Mouse (Mus musculus): ENCODE data around the gene Ermp1. TPM values are rescaled to one million over a fixed set of nuclear protein-coding genes. Genes with fewer than 3 reads are reported as not detected.
A peak's percentile ranks its signal among the peaks of the same experiment; 100 is the strongest.

The Ermp1 gene
- polyA plus RNA-seq (2012; rRNA removed), result 14.7 and 18.9 TPM in 2 replicates

DNA sequence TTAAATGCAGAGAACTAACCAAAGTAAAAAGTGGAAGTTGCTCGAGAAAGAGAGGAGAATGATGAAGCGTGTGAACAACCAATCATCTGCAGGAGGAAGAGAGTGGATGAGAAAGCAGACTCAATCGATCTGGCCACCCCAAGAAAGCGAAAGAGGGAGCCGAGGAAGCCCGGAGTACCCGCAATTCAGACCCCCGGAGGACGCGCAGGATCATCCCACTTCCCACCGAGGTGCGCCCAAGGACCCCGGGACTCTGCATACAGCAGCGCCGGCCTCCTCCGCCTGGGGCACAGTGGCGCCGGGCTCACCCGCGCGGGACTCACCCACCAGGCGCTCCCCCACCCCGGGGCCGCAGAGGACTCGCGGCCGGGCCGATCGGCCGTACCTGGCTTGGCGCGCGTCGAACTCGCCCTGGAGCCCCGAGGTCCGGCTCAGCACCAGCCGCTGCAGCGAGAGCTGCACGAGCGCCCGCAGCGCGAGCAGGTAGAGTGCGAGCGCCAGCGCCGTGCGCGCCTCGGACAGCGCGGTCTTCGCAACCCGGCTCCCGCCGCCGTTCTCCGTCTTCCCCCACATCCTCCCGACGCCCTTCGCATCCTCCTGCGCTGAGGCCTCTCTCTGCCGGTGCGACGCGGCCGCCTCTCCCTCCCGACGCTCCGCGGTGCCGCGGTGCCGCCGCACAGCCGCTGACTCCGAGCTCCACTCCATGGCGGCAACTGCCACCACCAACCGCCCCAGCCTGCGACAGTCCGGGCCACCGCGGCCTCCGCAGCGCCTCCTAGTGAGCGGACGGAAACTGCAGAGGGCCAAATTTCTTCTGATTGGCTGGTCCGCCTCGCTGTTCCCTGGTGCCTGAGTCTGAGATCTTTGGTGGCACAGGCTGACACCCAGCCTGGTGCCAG, at the start of gene Ermp1:
Gene Ermp1 (minus strand): TSS at position 765 of the 899 bp plus-strand sequence.
- peak; percentile 79 for TF ChIP-seq POLR2A (IDR thresholded peaks at IDR 0.05; ENCODE audit: control insufficient read depth, low read depth, low read length)
- peak; percentile 79; the same call in 1 of the 2 replicates for TF ChIP-seq CTCF (IDR thresholded peaks at IDR 0.05; ENCODE audit: control insufficient read depth, insufficient read depth, insufficient replicate concordance, low read depth, low read length)
- no peaks in the 10 kb centered on the region; the same call in 1 of the 2 replicates for H3K36me3 ChIP-seq (ENCODE audit: control insufficient read depth, insufficient read depth, low read length)
- peak within 1 kb of the TSS; percentile 93 for H3K4me3 ChIP-seq (ENCODE audit: control insufficient read depth, low read depth, low read length)
- H3K27ac ChIP-seq (ENCODE audit: control insufficient read depth, insufficient read depth, low read depth, low read length), result peak within 1 kb of the TSS; percentile 89
- no peaks in the 10 kb centered on the region for H3K27me3 ChIP-seq (ENCODE audit: control insufficient read depth, insufficient read depth, low read length)
- H3K4me1 ChIP-seq (ENCODE audit: control insufficient read depth, insufficient read depth, low read length), result no peaks in the 10 kb centered on the region; the same call in 1 of the 2 replicates

DNA sequence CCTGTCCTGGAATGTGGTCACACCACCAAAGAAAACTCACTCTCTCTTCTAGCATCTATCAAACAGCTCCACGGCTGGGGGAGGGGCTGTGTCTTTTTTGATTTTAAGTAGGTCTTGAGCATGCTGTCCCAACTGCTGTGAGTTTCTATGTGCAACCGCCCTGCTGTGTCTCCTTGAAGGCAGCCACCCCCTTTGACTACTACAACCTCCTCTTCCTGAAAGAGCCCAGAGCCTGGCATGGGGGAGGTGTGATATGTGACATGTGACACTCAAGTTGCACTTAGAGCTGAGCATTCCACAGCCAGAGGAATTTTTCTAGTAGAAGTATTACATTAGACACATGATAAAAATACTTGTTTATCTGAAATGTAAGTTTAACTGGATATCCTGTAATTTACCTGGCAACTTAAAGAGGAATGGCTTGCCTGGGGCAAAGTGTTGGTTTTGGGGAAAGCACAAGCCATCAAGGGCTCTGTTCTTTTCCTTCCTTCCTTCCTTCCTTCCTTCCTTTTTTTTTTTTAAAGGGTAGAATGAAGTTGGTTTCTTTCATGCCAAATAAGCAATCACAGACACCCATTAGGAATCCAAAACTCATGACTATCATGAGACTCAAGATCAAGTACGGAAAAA, 49.1 kb upstream of the Ermp1 start, which contains the start of gene Mlana:
Gene Mlana (plus strand): TSS at position 580 of the 630 bp plus-strand sequence.
- Histone ChIP-seq H3K36me3 (ENCODE audit: control insufficient read depth, insufficient read depth, low read length) (no peaks in the 10 kb centered on the region), H3K4me1 (ENCODE audit: control insufficient read depth, insufficient read depth, low read length) (no peaks in the 10 kb centered on the region), H3K27ac (ENCODE audit: control insufficient read depth, insufficient read depth, low read depth, low read length) (no peak within 1 kb of the TSS), H3K27me3 (ENCODE audit: control insufficient read depth, insufficient read depth, low read length) (no peaks in the 10 kb centered on the region), H3K4me3 (ENCODE audit: control insufficient read depth, low read depth, low read length) (no peak within 1 kb of the TSS)
- TF ChIP-seq POLR2A (IDR thresholded peaks at IDR 0.05; ENCODE audit: control insufficient read depth, low read depth, low read length), result no peak
- TF ChIP-seq CTCF (IDR thresholded peaks at IDR 0.05; ENCODE audit: control insufficient read depth, insufficient read depth, insufficient replicate concordance, low read depth, low read length), result no peak

DNA sequence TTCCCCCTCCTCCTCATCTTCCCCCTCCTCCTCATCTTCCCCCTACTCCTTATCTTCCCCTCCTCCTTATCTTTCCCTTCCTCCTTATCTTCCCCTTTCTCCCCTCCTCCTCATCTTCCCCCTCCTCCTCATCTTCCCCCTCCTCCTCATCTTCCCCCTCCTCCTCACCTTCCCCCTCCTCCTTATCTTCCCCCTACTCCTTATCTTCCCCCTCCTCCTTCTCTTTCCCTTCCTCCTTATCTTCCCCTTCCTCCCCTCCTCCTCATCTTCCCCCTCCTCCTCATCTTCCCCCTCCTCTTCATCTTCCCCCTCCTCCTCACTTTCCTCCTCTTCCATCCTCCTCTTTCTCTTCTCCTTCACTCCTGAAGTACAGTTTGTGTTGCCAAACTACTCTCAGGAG, 48.6 kb upstream of the Ermp1 start:
- Histone ChIP-seq H3K27ac (ENCODE audit: control insufficient read depth, insufficient read depth, low read depth, low read length) (no peak overlapping the region), H3K4me1 (ENCODE audit: control insufficient read depth, insufficient read depth, low read length) (no peaks in the 10 kb centered on the region), H3K27me3 (ENCODE audit: control insufficient read depth, insufficient read depth, low read length) (no peaks in the 10 kb centered on the region), H3K36me3 (ENCODE audit: control insufficient read depth, insufficient read depth, low read length) (no peaks in the 10 kb centered on the region), H3K4me3 (ENCODE audit: control insufficient read depth, low read depth, low read length) (no peak overlapping the region)
- TF ChIP-seq CTCF (IDR thresholded peaks at IDR 0.05; ENCODE audit: control insufficient read depth, insufficient read depth, insufficient replicate concordance, low read depth, low read length), result no peak
- TF ChIP-seq POLR2A (IDR thresholded peaks at IDR 0.05; ENCODE audit: control insufficient read depth, low read depth, low read length), result no peak

DNA sequence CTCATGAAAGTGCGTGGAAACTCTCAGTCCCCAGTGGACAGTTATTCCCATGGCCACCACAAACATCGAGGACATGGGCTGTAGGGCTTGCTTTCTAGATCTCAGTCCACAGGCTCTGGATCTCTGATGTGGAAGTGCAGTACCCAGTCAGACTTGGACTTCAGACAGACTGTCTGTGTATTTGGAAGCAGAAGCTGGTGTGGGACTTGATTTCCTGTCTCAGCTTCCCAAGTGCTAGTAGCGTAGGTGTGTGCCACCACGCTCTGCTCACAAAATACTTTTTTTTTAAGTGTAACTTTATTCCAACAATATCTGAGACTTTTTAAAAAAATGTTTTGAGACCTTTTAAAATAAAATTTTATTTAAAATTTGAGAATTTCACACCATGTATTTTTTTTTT, 48.1 kb upstream of the Ermp1 start:
- no peak overlapping the region for H3K4me3 ChIP-seq (ENCODE audit: control insufficient read depth, low read depth, low read length)
- H3K4me1 ChIP-seq (ENCODE audit: control insufficient read depth, insufficient read depth, low read length), result no peaks in the 10 kb centered on the region
- H3K36me3 ChIP-seq (ENCODE audit: control insufficient read depth, insufficient read depth, low read length), result no peaks in the 10 kb centered on the region
- TF ChIP-seq POLR2A (IDR thresholded peaks at IDR 0.05; ENCODE audit: control insufficient read depth, low read depth, low read length) (no peak), CTCF (IDR thresholded peaks at IDR 0.05; ENCODE audit: control insufficient read depth, insufficient read depth, insufficient replicate concordance, low read depth, low read length) (no peak)
- no peak overlapping the region for H3K27ac ChIP-seq (ENCODE audit: control insufficient read depth, insufficient read depth, low read depth, low read length)
- no peaks in the 10 kb centered on the region for H3K27me3 ChIP-seq (ENCODE audit: control insufficient read depth, insufficient read depth, low read length)

DNA sequence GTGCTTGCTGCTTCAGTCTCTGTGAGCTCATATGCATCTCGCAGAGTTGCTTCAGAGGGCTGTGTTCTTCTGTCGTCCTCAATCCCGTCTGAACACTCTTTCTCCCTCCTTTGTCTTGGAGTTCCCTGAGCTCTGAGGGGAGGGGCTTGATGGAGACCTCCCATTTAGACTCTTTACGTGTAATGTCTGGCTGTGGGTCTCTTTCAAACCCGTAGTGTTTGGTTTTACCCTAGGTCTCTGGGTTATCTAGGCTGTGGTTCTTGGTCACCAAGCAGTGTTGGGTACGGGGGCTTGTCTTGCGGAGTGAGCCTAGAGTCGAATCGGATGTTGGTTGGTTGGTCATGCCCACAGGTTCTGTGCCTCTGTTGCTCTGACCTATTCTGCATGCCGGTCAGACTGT, 46.9 kb upstream of the Ermp1 start:
- no peaks in the 10 kb centered on the region for H3K4me1 ChIP-seq (ENCODE audit: control insufficient read depth, insufficient read depth, low read length)
- no peak overlapping the region for H3K4me3 ChIP-seq (ENCODE audit: control insufficient read depth, low read depth, low read length)
- no peaks in the 10 kb centered on the region for H3K27me3 ChIP-seq (ENCODE audit: control insufficient read depth, insufficient read depth, low read length)
- no peak for TF ChIP-seq CTCF (IDR thresholded peaks at IDR 0.05; ENCODE audit: control insufficient read depth, insufficient read depth, insufficient replicate concordance, low read depth, low read length)
- no peak for TF ChIP-seq POLR2A (IDR thresholded peaks at IDR 0.05; ENCODE audit: control insufficient read depth, low read depth, low read length)
- no peak overlapping the region for H3K27ac ChIP-seq (ENCODE audit: control insufficient read depth, insufficient read depth, low read depth, low read length)
- no peaks in the 10 kb centered on the region for H3K36me3 ChIP-seq (ENCODE audit: control insufficient read depth, insufficient read depth, low read length)

DNA sequence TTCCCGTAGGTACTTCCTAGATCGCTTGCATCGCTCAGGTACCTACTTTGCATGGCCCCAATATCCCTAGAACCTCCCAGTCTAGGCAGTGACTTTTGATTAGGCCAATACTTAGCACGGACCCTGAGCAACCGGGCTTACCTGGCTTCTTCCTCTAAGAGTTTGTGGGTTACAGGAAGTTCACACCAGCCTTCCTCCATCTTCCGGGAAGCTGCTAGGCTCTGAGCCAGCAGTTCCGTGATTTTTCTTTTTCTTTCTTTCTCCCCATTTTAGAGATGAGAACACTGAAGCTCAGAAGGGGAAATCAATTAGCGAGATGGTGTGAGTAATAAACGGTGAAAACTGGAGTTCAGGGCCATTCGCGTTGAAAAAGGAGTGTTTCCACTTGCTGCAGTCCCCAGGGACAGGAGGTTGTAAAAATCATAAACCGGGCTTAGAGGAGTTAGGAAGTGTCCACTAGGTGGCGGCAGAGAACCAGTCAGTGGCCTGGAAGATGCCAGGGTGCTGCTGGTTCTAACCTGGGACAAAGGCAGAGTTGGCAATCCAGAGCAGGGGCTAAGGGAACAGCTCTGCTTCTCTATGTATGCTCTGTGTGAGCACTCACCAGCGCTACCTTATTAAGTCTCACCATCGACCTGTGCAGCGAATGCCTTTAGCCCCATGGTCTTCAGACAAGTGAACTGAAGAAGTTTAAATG, 35.8 kb upstream of the Ermp1 start:
- Histone ChIP-seq H3K4me1 (ENCODE audit: control insufficient read depth, insufficient read depth, low read length) (no peaks in the 10 kb centered on the region; the same call in 1 of the 2 replicates), H3K4me3 (ENCODE audit: control insufficient read depth, low read depth, low read length) (no peak overlapping the region), H3K36me3 (ENCODE audit: control insufficient read depth, insufficient read depth, low read length) (no peaks in the 10 kb centered on the region), H3K27ac (ENCODE audit: control insufficient read depth, insufficient read depth, low read depth, low read length) (no peak overlapping the region), H3K27me3 (ENCODE audit: control insufficient read depth, insufficient read depth, low read length) (no peaks in the 10 kb centered on the region)
- TF ChIP-seq CTCF (IDR thresholded peaks at IDR 0.05; ENCODE audit: control insufficient read depth, insufficient read depth, insufficient replicate concordance, low read depth, low read length) (peak; percentile 83; the same call in 1 of the 2 replicates), POLR2A (IDR thresholded peaks at IDR 0.05; ENCODE audit: control insufficient read depth, low read depth, low read length) (no peak)

Data from testis, adult 2 months (tissue).